Mouse (Mus musculus) kidney, embryonic 14.5 days (tissue): ENCODE results near the gene Scn3b. TPM values are rescaled to one million over a fixed set of nuclear protein-coding genes. Genes with fewer than 3 reads are reported as not detected.
A peak's percentile ranks its signal among the peaks of the same experiment; 100 is the strongest.

Source experiments
- ATAC-seq: fragments of 200-750 bp; cut with Nextera tagmentation; 2 replicates; pipeline ENCODE4 v1.8.0; 2017; ENCODE audit warnings: moderate number of reproducible peaks, mild to moderate bottlenecking, moderate TSS enrichment, moderate library complexity; ENCODE audit not compliant: low FRiP score, low TSS enrichment
- H3K27ac ChIP-seq: fragments of 300-500 bp; sonication (generic); 2 replicates; pipeline ENCODE4 v1.5.1; 2014; ENCODE audit warnings: low read depth, mild to moderate bottlenecking, low read length, moderate library complexity, mixed read lengths
- H3K27me3 ChIP-seq: fragments of 300-500 bp; sonication (generic); 2 replicates; pipeline ENCODE4 v1.6.1; 2014; ENCODE audit warnings: mild to moderate bottlenecking, low read length; ENCODE audit not compliant: control insufficient read depth, insufficient read depth
- H3K36me3 ChIP-seq: fragments of 300-500 bp; sonication (generic); 2 replicates; pipeline ENCODE4 v1.6.1; 2014; ENCODE audit warnings: low read length, mixed read lengths; ENCODE audit not compliant: control insufficient read depth, insufficient read depth
- H3K4me1 ChIP-seq: fragments of 300-500 bp; sonication (generic); 2 replicates; pipeline ENCODE4 v1.6.1; 2014; ENCODE audit warnings: low read length, mixed read lengths; ENCODE audit not compliant: control insufficient read depth, insufficient read depth
- H3K4me2 ChIP-seq: fragments of 300-500 bp; sonication (generic); replicated peaks from 2 replicates; pipeline ENCODE4 v1.6.1; 2014; ENCODE audit warnings: low read depth, mild to moderate bottlenecking, low read length
- H3K4me3 ChIP-seq: fragments of 300-500 bp; sonication (generic); 2 replicates; pipeline ENCODE4 v1.5.1; 2014; ENCODE audit warnings: mild to moderate bottlenecking, low read length
- H3K9ac ChIP-seq: fragments of 300-500 bp; sonication (generic); 2 replicates; pipeline ENCODE4 v1.6.1; 2014; ENCODE audit warnings: low read depth, mild to moderate bottlenecking, low read length, moderate library complexity
- H3K9me3 ChIP-seq: fragments of 300-500 bp; sonication (generic); 2 replicates; pipeline ENCODE4 v1.6.1; 2016; ENCODE audit warnings: low read length; ENCODE audit not compliant: control insufficient read depth
- WGBS: fragments of 180-500 bp; shearing (Covaris S2); extraction: QIAGEN DNeasy Blood & Tissue Kit; methylation state at CpG from one replicate; pipeline ENCODE4 v1.1.7; 2014; 5-methylcytosine and 5-hydroxymethylcytosine counted together
- polyA plus RNA-seq: library from polyadenylated mRNA; unstranded; fragments of >200 nt; fragmentation: Nextera tagmentation; extraction: Ambion mirVana; gene quantifications from 2 replicates; pipeline ENCODE4 v1.2.1, GENCODE M21; 2014

Scn3b gene
- polyA plus RNA-seq, 1 experiment from 2014 or later = 0.24 TPM

DNA sequence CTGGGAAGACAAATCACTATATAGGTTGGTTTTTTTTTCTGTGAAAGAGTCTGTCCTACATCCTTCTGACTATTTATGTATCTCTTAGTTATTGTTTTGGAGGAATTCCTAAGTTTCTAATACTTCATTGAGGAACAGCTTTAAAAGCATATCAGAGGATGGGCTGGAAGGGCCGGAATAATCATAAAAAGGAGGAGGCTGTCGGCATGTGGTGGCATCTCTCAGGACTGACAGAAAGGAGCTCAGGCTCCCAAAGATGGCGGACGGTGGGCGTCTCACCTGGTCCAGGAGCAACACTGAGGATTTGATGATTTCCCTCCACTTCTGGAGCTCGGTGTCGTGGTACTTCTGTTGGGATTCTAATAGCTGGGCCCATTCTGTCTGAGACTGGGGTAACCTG lies 30.3 kb downstream of the Scn3b start:
- H3K27ac ChIP-seq = no peak overlapping the region
- no peaks in the 10 kb centered on the region for H3K27me3 ChIP-seq
- H3K9ac ChIP-seq = no peak overlapping the region
- WGBS = 93% methylated on average over 7 of the region's 7 CpGs
- no peak overlapping the region for H3K4me2 ChIP-seq
- ATAC-seq = no peak
- H3K36me3 ChIP-seq = peaks cover 24% of the 10 kb centered on the region; the same call in 1 of the 2 replicates
- H3K4me1 ChIP-seq = no peaks in the 10 kb centered on the region
- H3K4me3 ChIP-seq = no peak overlapping the region
- no peaks in the 10 kb centered on the region for H3K9me3 ChIP-seq

DNA sequence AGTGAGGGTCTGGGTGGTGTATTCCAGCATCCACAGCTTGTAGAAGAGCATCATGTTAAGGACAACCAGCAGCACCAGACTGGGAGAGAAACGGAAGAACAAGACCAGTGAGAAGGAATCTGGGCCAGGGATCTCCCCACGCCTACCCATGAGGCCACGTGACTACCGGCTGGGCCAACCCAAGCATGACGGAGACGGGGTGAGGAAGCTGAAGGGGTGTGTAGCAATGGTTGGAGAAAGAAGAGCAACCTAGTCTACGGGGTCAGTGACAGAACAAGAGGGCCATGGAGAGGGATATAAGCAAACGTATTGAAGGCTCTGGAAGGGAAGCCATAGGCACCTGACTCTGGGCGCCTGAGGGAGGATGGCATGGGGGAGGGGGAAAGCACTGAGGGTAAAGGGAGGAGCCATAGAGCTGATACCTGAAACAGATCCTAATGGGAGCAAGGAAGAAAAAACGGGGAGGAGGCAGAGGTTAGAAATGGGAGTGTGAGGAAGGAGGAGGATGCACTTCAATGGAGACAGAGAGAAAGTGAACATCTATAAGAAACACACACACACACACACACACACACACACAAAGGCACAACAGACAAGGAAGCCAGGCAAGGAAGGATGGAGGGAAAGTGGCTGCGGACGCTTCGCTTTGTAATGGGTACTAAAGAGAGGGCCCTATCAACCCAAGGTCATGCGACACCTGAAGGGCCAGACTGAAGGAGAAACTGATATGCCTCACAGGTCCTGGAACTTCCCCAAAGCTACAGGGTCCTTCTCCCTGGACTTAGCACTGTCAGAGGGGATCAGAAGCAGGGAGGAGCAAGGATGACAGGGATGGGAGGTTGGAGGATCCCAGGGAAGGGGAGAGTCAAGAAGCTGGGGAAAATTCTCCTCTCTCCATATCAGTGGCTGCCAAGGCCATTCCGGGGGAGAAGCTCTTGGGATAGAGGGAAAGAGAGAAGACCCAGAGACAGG lies 31.3 kb downstream of the Scn3b start:
- H3K9me3 ChIP-seq = no peaks in the 10 kb centered on the region
- peak; percentile 83 for ATAC-seq
- no peak overlapping the region for H3K27ac ChIP-seq
- peaks cover 32% of the 10 kb centered on the region; the same call in 1 of the 2 replicates for H3K36me3 ChIP-seq
- H3K4me1 ChIP-seq = no peaks in the 10 kb centered on the region
- no peaks in the 10 kb centered on the region for H3K27me3 ChIP-seq
- no peak overlapping the region for H3K4me2 ChIP-seq
- no peak overlapping the region for H3K9ac ChIP-seq
- WGBS = 75% methylated on average over 15 of the region's 15 CpGs
- no peak overlapping the region for H3K4me3 ChIP-seq

- H3K9me3 ChIP-seq = no peaks in the 10 kb centered on the region
- peaks cover 39% of the 10 kb centered on the region; the same call in 1 of the 2 replicates for H3K36me3 ChIP-seq
- 88% methylated on average over 5 of the region's 5 CpGs for WGBS
- no peak overlapping the region for H3K9ac ChIP-seq
- H3K4me2 ChIP-seq = no peak overlapping the region
- no peak for ATAC-seq
- H3K27ac ChIP-seq = no peak overlapping the region
- no peaks in the 10 kb centered on the region for H3K4me1 ChIP-seq
- no peak overlapping the region for H3K4me3 ChIP-seq
- no peaks in the 10 kb centered on the region for H3K27me3 ChIP-seq
Measured at GRCm38 (mm10) chr9:40301475-40301874, 32.5 kb downstream of the Scn3b start.

DNA sequence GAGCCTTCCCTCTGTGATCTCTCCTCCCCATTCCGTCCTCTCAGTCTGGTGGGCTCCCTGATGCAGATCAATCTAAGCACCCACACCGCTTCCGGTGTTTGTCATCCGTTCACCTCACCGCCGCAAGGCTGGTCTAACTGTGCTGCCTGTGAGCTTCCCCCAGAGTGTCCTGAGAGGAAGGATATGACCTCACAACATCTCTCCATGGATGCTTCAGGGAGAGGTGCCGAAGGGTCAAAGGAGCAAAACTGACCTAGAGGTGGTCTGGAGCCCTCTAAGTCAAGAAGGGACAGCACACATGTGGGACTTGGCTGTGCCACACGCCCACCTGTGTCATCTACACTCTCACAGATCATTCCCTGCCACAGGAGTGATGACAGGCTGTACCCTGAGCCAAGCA lies 33.4 kb downstream of the Scn3b start:
- Histone ChIP-seq H3K4me3 (no peak overlapping the region), H3K4me1 (no peaks in the 10 kb centered on the region), H3K9ac (no peak overlapping the region), H3K36me3 (peaks cover 44% of the 10 kb centered on the region; the same call in 1 of the 2 replicates), H3K9me3 (no peaks in the 10 kb centered on the region), H3K27me3 (no peaks in the 10 kb centered on the region), H3K4me2 (no peak overlapping the region), H3K27ac (no peak overlapping the region)
- no peak for ATAC-seq
- 85% methylated on average over 8 of the region's 8 CpGs for WGBS

DNA sequence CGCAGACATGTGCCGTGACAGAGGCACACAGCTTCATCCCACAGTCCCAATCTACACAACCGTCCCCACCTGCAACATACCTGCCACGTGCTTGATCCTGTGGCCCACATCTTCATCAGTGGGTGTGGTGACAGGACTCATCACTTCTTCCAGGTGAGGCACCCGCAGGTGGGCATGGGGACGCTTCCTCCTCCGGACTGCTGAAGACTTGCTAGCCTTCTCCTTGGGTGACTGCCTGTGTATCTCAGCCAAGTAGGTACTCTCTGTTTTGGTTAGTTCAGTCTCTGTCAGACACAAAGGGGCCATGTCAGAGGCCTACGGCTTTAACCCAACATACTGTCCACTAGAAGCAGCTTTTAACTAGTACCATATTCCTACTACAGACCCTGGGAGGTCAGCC lies 35.2 kb downstream of the Scn3b start:
- Histone ChIP-seq H3K4me2 (no peak overlapping the region), H3K36me3 (peaks cover 49% of the 10 kb centered on the region; the same call in 1 of the 2 replicates), H3K27me3 (no peaks in the 10 kb centered on the region), H3K4me3 (no peak overlapping the region), H3K27ac (no peak overlapping the region), H3K9me3 (no peaks in the 10 kb centered on the region), H3K4me1 (no peaks in the 10 kb centered on the region), H3K9ac (no peak overlapping the region)
- 96% methylated on average over 8 of the region's 8 CpGs for WGBS
- no peak for ATAC-seq

GRCm38 (mm10) chr9:40307311-40307710 lies 38.3 kb downstream of the Scn3b start:
- H3K4me1 ChIP-seq = no peaks in the 10 kb centered on the region
- WGBS = 97% methylated on average over 3 of the region's 3 CpGs
- H3K9me3 ChIP-seq = no peaks in the 10 kb centered on the region
- peaks cover 46% of the 10 kb centered on the region; the same call in 1 of the 2 replicates for H3K36me3 ChIP-seq
- no peak for ATAC-seq
- no peak overlapping the region for H3K9ac ChIP-seq
- H3K4me2 ChIP-seq = no peak overlapping the region
- no peak overlapping the region for H3K4me3 ChIP-seq
- no peaks in the 10 kb centered on the region for H3K27me3 ChIP-seq
- H3K27ac ChIP-seq = no peak overlapping the region

DNA sequence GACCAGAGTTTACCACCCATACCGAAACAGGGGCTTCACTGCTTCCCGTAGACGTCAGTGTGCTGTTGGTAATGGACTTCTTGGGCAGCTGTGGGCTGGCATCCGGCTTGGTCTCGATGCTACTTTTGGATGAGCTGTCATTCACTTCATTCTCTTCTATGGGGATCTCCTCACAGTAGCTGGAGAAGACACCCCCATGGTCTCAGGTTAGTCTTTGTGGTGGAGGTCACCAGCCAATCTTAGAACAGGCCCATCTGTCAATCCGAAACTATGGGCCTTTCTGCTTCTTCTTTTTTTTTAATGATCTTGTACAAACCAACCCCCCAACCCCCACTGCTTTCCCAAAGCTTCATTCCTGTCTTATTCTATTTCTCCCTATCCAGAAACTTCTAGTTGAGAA lies 40.9 kb downstream of the Scn3b start:
- Histone ChIP-seq H3K9me3 (no peaks in the 10 kb centered on the region), H3K27ac (no peak overlapping the region), H3K4me1 (no peaks in the 10 kb centered on the region), H3K36me3 (peaks cover 33% of the 10 kb centered on the region; the same call in 1 of the 2 replicates), H3K27me3 (no peaks in the 10 kb centered on the region), H3K9ac (no peak overlapping the region), H3K4me3 (no peak overlapping the region), H3K4me2 (no peak overlapping the region)
- 95% methylated on average over 6 of the region's 6 CpGs for WGBS
- ATAC-seq = no peak

- H3K4me2 ChIP-seq = no peak overlapping the region
- peaks cover 20% of the 10 kb centered on the region; the same call in 1 of the 2 replicates for H3K36me3 ChIP-seq
- no peak overlapping the region for H3K27ac ChIP-seq
- ATAC-seq = no peak
- no peaks in the 10 kb centered on the region for H3K9me3 ChIP-seq
- no peaks in the 10 kb centered on the region for H3K27me3 ChIP-seq
- H3K9ac ChIP-seq = no peak overlapping the region
- no peak overlapping the region for H3K4me3 ChIP-seq
- WGBS = 69% methylated on average over 9 of the region's 9 CpGs
- H3K4me1 ChIP-seq = no peaks in the 10 kb centered on the region
Measured at GRCm38 (mm10) chr9:40311813-40312212, 42.8 kb downstream of the Scn3b start.
